Mouse (Mus musculus) left cerebral cortex, adult 11 months (tissue): Measurements from ENCODE around the gene Rmdn3.

Source experiments
- DNase-seq: peaks from one replicate; pipeline ENCODE4 v3.0.0; 2022; ENCODE audit warnings: low spot score

Rmdn3 gene

DNA sequence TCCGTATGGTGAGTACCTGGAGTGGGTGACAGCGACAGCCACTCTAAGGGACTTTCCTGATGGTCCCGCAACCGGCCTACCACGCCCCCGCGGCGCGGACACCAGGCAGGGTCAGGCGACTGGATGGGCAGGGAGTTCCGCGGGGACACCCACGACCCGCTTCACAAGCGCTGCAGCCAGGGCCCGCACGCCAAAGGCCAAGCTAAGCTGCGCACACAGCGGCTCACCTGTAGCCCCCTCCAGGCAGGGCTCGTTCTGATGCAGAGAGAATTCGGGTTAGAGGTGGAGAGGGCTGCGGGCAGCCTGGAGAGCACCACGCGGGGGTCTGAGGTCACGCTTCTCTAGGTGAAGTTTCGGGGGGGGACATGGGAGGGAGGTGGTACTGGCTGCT lies 11.0 kb upstream of the Rmdn3 start:
- no peak for DNase-seq

- no peak for DNase-seq
Observed at GRCm38 (mm10) chr2:119166901-119167865, 10.3 kb upstream of the Rmdn3 start, which contains the start of gene Gchfr. TSS of gene Gchfr (plus strand) at chr2:119167773.

DNA sequence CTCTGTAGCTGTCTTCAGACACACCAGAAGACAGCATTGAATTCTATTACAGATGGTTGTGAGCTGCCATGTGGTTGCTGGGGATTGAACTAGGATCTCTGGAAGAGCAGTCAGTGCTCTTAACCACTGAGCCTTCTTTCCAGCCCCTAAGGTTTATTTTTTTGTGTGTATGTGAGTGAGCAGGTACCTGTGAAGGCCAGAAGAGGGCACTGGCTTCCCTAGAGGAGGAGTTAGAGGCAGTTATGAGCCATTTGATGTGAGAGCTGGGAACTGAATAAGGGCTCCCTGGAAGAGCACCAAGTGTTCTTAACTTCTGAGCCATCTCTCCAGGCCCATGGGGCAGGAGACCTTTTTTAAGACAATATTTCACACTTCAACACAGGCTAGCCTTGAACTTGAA lies 8.6 kb upstream of the Rmdn3 start:
- DNase-seq: no peak

- DNase-seq: no peak
Observed at GRCm38 (mm10) chr2:119163999-119164398, 7.2 kb upstream of the Rmdn3 start.

DNA sequence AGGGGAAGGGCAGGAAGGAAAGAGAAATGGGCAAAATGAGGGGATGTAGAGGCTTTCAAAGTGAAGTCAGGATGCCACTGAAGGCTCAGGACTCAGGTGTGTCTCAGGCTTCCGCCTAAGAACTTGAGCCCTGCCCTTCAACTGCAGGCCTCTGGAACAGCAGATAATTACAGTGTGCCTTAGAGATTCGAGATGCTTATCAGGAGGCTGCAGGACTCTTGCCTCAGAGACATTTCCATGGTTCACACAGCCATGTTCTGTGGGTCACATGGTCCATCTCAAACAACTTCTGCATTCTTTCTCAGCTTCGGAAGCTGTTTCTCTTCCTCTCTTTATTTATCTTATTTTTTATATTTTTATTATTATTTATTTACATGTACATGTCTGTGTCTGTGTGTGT lies 6.3 kb upstream of the Rmdn3 start:
- DNase-seq: no peak

GRCm38 (mm10) chr2:119161247-119161646 lies 4.4 kb upstream of the Rmdn3 start:
- no peak for DNase-seq

DNA sequence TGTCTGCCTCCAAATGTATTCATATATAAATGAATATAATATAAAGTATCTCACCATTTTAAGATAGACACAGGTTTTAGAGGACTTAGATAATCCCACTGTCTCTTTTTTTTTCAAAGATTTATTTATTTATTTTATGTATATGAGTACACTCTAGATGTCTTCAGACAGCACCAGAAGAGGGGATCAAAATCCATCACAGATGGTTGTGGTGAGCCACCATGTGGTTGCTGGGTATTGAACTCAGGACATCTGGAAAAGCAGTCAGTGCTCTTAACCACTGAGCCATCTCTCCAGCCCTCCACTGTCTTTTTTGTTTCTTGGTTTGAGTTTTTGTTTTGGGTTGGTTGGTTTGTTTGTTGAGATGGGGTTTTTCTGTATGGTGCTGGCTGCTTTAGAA lies 1.0 kb upstream of the Rmdn3 start:
- DNase-seq: no peak

- DNase-seq: no peak
Observed at GRCm38 (mm10) chr2:119156081-119156680, 653 bp downstream of the Rmdn3 start.

DNA sequence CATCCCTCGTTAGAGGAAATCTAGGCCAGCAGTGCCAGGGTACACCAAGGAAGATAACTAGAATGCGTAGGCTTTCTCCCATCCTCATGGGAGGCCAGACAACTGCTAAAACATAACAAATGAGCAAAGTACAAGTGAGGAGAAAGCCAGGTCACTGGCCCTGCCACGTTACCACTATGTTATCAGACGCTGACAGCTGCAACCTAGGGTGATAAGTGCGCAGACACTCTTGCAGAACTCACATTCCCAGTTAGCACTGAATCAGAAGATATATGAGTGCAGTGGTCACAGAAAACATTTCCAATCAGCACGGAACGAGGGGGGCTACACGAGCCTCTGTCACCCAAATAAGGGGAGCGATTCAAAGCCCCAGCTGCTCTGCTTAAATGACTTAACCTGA lies 1.4 kb downstream of the Rmdn3 start:
- no peak for DNase-seq

DNA sequence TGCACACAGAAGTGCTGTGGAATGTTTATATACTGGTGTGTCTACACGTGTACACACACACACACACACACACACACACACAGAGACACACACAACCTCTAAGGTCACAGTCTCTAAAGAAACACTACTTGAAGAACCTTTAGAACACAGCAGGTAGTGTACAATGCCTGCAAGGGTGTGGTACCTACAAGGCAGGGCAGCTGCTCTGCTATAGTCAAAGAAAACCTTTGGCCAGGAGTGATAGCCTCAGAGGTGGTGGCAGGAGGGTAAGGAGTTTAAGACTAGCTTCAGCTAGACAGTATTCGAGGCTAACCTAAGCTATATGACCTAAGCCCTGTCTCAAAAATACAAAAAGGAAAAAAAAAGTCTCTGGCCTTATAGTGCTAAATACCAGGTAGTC lies 2.2 kb downstream of the Rmdn3 start:
- DNase-seq: no peak

DNA sequence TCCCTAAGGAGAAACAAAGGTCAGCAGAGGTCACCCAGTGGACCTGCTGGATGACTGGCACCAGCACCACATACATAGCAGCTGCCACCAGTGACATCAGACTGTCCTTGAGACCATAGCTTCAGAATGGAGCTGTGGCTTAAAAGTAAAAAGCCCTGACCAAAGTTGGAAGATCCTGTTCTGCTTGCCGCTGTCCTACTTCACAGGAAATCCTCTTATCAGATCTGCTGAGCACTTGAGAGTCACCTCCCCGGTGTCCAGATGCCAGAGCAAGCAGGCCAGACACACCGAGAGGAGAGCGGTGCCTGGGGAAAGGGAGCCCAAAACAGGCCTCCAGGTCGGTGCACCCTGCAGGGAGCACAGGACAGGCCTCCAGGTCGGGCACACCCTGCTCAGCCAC lies 4.6 kb downstream of the Rmdn3 start:
- DNase-seq: no peak

DNA sequence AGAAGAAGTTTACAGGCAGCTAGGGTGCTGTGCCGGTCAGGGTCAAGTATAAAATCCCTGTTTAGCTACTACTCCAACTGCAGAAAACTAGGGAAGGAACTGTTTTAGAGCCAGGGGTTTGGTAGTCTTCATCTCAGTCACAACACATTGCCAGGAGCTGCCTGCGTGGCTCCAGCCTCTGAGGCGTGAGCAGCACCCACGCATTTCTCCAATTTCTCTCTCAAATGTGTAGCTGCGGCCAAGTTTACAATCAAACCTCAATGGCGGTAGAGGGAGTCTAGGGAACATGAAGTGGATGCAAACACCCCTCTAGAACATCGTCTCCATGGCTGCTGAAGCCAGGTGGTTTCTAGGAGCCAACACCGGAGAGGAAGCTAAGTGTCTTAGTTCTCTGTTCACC lies 9.1 kb downstream of the Rmdn3 start:
- DNase-seq: peak; percentile 36

DNA sequence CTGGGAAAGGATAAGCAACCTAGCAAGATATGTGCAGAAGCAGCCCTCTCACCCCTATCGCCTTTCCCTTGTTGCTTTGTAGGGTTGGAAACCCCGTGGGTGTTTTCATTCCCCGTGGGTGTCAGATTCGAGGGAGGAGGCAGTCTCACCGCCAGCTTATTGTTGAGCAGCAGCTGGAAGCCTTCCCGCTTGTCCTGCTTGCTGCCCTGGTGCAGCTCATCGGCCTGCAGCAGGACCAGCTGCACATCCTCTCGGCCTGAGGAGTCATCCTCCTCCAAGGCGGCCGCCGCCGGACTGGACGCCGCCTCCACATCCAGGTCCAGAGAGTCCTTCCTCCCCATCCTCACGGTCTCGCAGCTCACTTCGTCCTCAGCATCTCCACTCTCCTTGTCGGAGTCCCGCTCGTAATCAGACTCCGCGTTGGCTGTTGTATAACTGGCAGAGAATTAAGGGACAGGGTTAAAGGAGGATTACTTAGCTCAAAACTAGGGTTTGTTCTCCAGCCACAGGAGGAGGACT lies 9.6 kb downstream of the Rmdn3 start:
- DNase-seq: no peak

- DNase-seq: no peak
Observed at GRCm38 (mm10) chr2:119146435-119146834, 10.4 kb downstream of the Rmdn3 start.

GRCm38 (mm10) chr2:119145199-119145598 lies 11.6 kb downstream of the Rmdn3 start:
- DNase-seq: no peak

GRCm38 (mm10) chr2:119136346-119136898 lies 20.4 kb downstream of the Rmdn3 start:
- no peak for DNase-seq

DNA sequence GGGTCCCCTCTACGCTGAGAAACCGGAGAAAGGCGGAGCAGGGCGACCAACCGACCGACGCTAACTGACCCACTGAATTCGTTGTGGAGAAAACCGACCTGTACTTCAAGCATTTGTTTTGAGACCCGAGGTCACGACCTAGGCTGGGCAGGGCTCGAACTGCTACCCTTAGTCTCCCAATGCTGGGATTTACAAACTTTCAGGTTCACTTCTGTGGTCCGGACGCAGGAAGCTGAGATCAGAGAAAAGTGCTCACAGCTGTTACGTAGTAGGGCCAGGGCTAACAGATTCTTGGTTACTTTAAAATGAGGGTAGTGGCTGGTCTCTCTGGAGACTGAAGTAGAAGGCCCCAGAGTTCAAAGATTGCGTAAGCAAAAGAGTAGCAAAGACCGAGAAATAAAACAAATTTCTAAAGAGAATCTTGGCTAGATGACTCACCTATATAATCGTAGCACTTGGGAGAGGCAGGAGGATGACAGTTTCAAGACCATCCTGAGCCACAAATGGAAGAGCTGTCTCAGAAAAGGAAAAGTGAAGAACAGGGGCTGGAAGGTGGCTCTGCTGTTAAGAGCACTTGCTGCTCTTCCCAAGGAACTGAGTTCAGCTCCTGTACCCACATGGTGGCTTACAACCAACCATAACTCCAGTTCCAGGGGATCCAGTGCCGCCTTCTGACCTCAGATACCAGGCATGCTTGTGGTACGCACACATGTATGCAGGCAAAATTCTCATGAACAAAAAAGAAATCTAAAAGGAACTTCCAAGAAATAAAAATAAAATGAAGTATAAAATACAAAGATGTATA lies 43.5 kb downstream of the Rmdn3 start:
- no peak for DNase-seq

DNA sequence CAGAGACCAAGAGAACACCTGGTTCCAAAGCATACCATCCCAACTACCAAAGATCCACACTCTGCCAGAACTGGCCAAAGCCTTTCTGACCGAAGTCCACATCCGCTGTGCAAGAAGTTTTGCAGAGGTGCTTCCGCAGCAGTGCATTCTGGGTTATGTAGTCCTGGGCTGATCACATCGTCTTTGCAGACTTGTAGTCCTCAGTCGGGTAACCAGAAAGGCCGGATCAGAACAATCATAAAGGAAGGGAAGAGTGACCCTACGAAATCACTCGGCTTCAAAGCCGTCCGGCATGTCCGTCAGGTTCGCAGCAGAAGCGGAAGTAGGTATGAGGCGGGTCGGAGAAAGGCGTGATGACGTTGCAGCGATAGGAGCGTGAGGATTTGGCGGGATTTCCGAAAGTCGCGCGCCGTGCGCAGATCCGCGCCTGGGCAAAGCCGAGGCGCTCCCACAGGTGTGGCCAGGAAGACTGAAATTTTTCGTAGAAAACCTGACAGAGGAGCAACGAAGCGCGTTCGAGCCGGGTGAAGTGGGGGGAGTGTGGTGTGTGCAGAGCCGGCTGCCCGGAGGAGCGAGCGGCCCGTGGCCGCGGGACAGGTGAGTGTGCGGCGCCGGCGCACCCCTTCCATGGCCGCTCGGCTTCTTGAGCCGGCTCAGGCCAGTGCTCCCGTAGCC lies 44.3 kb downstream of the Rmdn3 start, which contains the start of gene Rad51:
Rad51 (plus strand) TSS at position 356 of the 675 bp plus-strand sequence.
- peak; percentile 80 for DNase-seq

- no peak for DNase-seq
Observed at GRCm38 (mm10) chr2:119111060-119111459, 45.8 kb downstream of the Rmdn3 start.

GRCm38 (mm10) chr2:119108554-119108953 lies 48.3 kb downstream of the Rmdn3 start:
- no peak for DNase-seq

DNA sequence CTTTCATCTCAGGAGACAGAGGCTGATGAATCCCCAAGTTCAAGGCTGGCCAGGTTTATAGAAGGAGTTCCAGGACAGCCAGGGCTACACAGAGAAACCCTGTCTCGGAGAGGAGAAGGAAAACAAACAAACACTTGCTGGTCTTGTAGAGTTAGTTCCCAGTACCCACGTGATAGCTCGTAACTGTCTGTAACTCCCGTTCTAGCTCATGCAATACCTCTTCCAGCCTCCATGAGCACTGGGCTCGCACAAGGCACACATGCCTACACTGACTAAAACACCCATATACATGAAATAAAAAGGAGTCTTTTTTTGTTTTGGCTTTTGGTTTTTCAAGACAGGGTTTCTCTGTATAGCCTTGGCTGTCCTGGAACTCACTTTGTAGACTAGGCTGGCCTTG lies 50.3 kb downstream of the Rmdn3 start:
- no peak for DNase-seq
